Mouse (Mus musculus) liver, adult 2 months (tissue): ENCODE data around the gene Ppwd1.

Experiments
- CTCF ChIP-seq: fragments of 200-500 bp; IDR thresholded peaks from 2 replicates; pipeline ENCODE4 v1.5.1; 2011; ENCODE audit warnings: low read depth, low read length, control low read depth
- POLR2A ChIP-seq: fragments of 200-500 bp; IDR thresholded peaks from 2 replicates; pipeline ENCODE4 v1.6.1; 2011; ENCODE audit warnings: low read length, control low read depth; ENCODE audit not compliant: insufficient read depth; ENCODE audit errors: extremely low read depth

DNA sequence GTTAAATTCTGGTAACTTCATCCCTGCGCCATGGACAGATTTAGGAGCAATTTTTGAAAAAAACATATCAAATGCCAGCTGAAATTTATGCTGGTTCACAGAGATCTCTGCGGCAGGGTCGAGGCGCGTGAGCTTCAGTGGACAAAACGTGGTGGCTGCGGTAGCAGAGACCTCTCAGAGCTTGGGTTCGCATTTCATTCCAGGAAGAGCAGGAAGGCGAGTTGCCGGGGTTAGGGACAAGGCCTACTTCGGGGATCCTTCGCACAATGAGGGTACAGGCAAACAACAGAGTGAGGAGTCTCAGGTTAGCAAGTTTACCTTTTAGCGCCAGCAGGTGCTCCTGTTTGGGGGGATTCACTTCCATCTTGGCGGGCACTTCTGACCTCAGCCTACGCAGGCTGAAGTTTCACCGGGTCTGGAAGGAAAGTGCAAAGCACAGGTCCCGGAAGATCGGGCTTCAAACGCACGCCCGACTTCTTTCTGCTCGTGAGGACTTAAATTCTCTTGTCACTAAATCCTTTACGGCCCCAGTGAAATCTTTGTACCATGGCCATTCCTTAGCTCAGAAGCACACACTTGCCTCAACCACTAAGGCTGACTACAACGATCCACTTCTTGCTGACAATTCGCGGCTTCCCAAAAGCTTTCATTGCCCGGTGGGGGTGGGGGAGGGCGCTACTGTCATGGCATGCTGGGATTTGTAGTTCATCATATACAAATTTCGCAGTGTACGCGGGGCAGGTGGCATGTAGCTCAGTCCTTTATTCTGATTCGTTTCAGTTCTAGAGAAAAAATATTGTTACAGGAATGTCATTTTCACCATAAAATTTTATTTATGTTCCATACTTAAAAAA lies 50.6 kb downstream of the Ppwd1 start, which contains the start of gene Trappc13:
- TF ChIP-seq CTCF = no peak
- TF ChIP-seq POLR2A = no peak
